Mouse (Mus musculus) MEL (cell line): ENCODE results near the gene Myo15b. TPM values are rescaled to one million over a fixed set of nuclear protein-coding genes. Genes with fewer than 3 reads are reported as not detected.
A peak's percentile ranks its signal among the peaks of the same experiment; 100 is the strongest.

Experiments
- DNase-seq: peaks from one replicate; pipeline ENCODE4 v3.0.0; 2011; ENCODE audit warnings: low read depth, low spot score
- H3K27ac ChIP-seq: 2 replicates; pipeline ENCODE4 v1.5.1; 2012; ENCODE audit warnings: low read depth, mild to moderate bottlenecking, control low read depth, low read length, moderate library complexity; ENCODE audit not compliant: control insufficient read depth
- H3K27me3 ChIP-seq, 2 experiments: fragments of 150-350 bp in 1 of 2; sonication (generic) in 1 of 2; 2 replicates each; pipeline ENCODE4 v1.6.1; 2012; ENCODE audit warnings: low read length in 2 of 2, mild to moderate bottlenecking in 2 of 2, improper control_type of control experiment in 1 of 2, moderate library complexity in 1 of 2; ENCODE audit not compliant: insufficient read depth in 2 of 2, control insufficient read depth in 1 of 2
- H3K36me3 ChIP-seq, 2 experiments: 2 replicates each; pipeline ENCODE4 v1.6.1; 2012 to 2014; ENCODE audit warnings: low read length in 2 of 2, improper control_type of control experiment in 1 of 2, inconsistent platforms in 1 of 2, mild to moderate bottlenecking in 1 of 2; ENCODE audit not compliant: insufficient read depth in 2 of 2, control insufficient read depth in 1 of 2
- H3K4me1 ChIP-seq, 2 experiments: fragments of 150-350 bp in 1 of 2; sonication (generic) in 1 of 2; 2 replicates each; pipeline ENCODE4 v1.6.1; 2012; ENCODE audit warnings: low read length in 2 of 2, improper control_type of control experiment in 1 of 2, mild to moderate bottlenecking in 1 of 2; ENCODE audit not compliant: insufficient read depth in 2 of 2, control insufficient read depth in 1 of 2
- H3K4me3 ChIP-seq, 2 experiments: fragments of 150-350 bp in 1 of 2; sonication (generic) in 1 of 2; 2 replicates each; pipeline ENCODE4 v1.5.1; 2012; ENCODE audit warnings: low read depth in 2 of 2, low read length in 2 of 2, mild to moderate bottlenecking in 2 of 2, moderate library complexity in 2 of 2, control low read depth in 1 of 2, improper control_type of control experiment in 1 of 2; ENCODE audit not compliant: control insufficient read depth in 1 of 2, insufficient read depth in 1 of 2
- H3K79me2 ChIP-seq: 2 replicates; pipeline ENCODE4 v1.6.1; 2012; ENCODE audit warnings: mild to moderate bottlenecking, low read length, moderate library complexity; ENCODE audit not compliant: control insufficient read depth, poor library complexity, insufficient read depth
- H3K9ac ChIP-seq: 2 replicates; pipeline ENCODE4 v1.6.1; 2012; ENCODE audit warnings: low read depth, mild to moderate bottlenecking, control low read depth, low read length, moderate library complexity; ENCODE audit not compliant: control insufficient read depth, poor library complexity, severe bottlenecking
- H3K9me3 ChIP-seq: fragments of 150-350 bp; sonication (generic); replicated peaks from 2 replicates; pipeline ENCODE4 v1.6.1; 2012; ENCODE audit warnings: mild to moderate bottlenecking, low read length, improper control_type of control experiment, moderate library complexity; ENCODE audit not compliant: insufficient read depth
- CHD2 ChIP-seq: IDR thresholded peaks from 2 replicates; pipeline ENCODE4 v1.6.1; 2011; ENCODE audit warnings: low read length, improper control_type of control experiment
- CTCF ChIP-seq, 3 experiments: IDR thresholded peaks in 2 of 3; conservative IDR thresholded peaks in 1 of 3; 2 replicates each; pipeline ENCODE4 v1.5.1; 2011 to 2012; ENCODE audit warnings: low read length in 3 of 3, low read depth in 2 of 3, mild to moderate bottlenecking in 2 of 3, improper control_type of control experiment in 1 of 3, inconsistent platforms in 1 of 3, mixed read lengths in 1 of 3, moderate library complexity in 1 of 3; ENCODE audit not compliant: control insufficient read depth in 1 of 3, insufficient read depth in 1 of 3, poor library complexity in 1 of 3, severe bottlenecking in 1 of 3
- E2F4 ChIP-seq: IDR thresholded peaks from 2 replicates; pipeline ENCODE4 v1.6.1; 2011; ENCODE audit warnings: low read depth, low read length, improper control_type of control experiment, borderline replicate concordance
- ELF1 ChIP-seq: IDR thresholded peaks from 2 replicates; pipeline ENCODE4 v1.6.1; 2014; ENCODE audit warnings: low read depth, mild to moderate bottlenecking, inconsistent platforms, low read length, improper control_type of control experiment, moderate library complexity
- EP300 ChIP-seq, 2 experiments: IDR thresholded peaks; 2 replicates each; pipeline ENCODE4 v1.6.1; 2011; ENCODE audit warnings: improper control_type of control experiment in 2 of 2, low read length in 2 of 2, low read depth in 1 of 2, mild to moderate bottlenecking in 1 of 2
- ETS1 ChIP-seq: IDR thresholded peaks from 2 replicates; pipeline ENCODE4 v1.6.1; 2012; ENCODE audit warnings: low read depth, mild to moderate bottlenecking, inconsistent platforms, low read length, improper control_type of control experiment, moderate library complexity
- GATA1 ChIP-seq: IDR thresholded peaks from 2 replicates; pipeline ENCODE4 v1.6.1; 2011; ENCODE audit warnings: low read depth, low read length, improper control_type of control experiment
- HCFC1 ChIP-seq: IDR thresholded peaks from 2 replicates; pipeline ENCODE4 v1.6.1; 2012; ENCODE audit warnings: low read depth, mild to moderate bottlenecking, inconsistent platforms, low read length, improper control_type of control experiment, moderate library complexity
- MAFK ChIP-seq: IDR thresholded peaks from 2 replicates; pipeline ENCODE4 v1.6.1; 2011; ENCODE audit warnings: low read depth, mild to moderate bottlenecking, low read length, improper control_type of control experiment, borderline replicate concordance
- MAX ChIP-seq: IDR thresholded peaks from 2 replicates; pipeline ENCODE4 v1.6.1; 2011; ENCODE audit warnings: low read length, improper control_type of control experiment
- MEF2A ChIP-seq: IDR thresholded peaks from 2 replicates; pipeline ENCODE4 v1.6.1; 2014; ENCODE audit warnings: low read depth, mild to moderate bottlenecking, inconsistent platforms, low read length, improper control_type of control experiment; ENCODE audit not compliant: poor library complexity, insufficient replicate concordance, severe bottlenecking; ENCODE audit errors: extremely low read depth
- MYC ChIP-seq: IDR thresholded peaks from 2 replicates; pipeline ENCODE4 v1.6.1; 2011; ENCODE audit warnings: low read depth, mild to moderate bottlenecking, low read length, improper control_type of control experiment, moderate library complexity
- POLR2AphosphoS5 ChIP-seq: IDR thresholded peaks from 2 replicates; pipeline ENCODE4 v1.6.1; 2012; ENCODE audit warnings: low read depth, borderline replicate concordance, mild to moderate bottlenecking, inconsistent platforms, low read length, moderate library complexity, mixed read lengths
- RCOR1 ChIP-seq: IDR thresholded peaks from 2 replicates; pipeline ENCODE4 v1.6.1; 2012; ENCODE audit warnings: low read depth, mild to moderate bottlenecking, inconsistent platforms, low read length, improper control_type of control experiment
- SIN3A ChIP-seq: IDR thresholded peaks from 2 replicates; pipeline ENCODE4 v1.6.1; 2012; ENCODE audit warnings: low read length, improper control_type of control experiment, inconsistent platforms
- TAL1 ChIP-seq: IDR thresholded peaks from 2 replicates; pipeline ENCODE4 v1.6.1; 2012; ENCODE audit warnings: mild to moderate bottlenecking, inconsistent platforms, low read length, moderate library complexity, mixed read lengths
- TBP ChIP-seq: IDR thresholded peaks from 2 replicates; pipeline ENCODE4 v1.8.0; 2011; ENCODE audit warnings: low read depth, low read length, improper control_type of control experiment
- TCF12 ChIP-seq: IDR thresholded peaks from 2 replicates; pipeline ENCODE4 v1.6.1; 2014; ENCODE audit warnings: low read depth, mild to moderate bottlenecking, inconsistent platforms, low read length, improper control_type of control experiment, moderate library complexity
- UBTF ChIP-seq: IDR thresholded peaks from 2 replicates; pipeline ENCODE4 v1.6.1; 2012; ENCODE audit warnings: low read depth, mild to moderate bottlenecking, inconsistent platforms, low read length, improper control_type of control experiment, moderate library complexity, borderline replicate concordance; ENCODE audit not compliant: insufficient read depth
- USF1 ChIP-seq: IDR thresholded peaks from 2 replicates; pipeline ENCODE4 v1.6.1; 2014; ENCODE audit warnings: low read depth, mild to moderate bottlenecking, inconsistent platforms, low read length, improper control_type of control experiment, moderate library complexity
- USF2 ChIP-seq, 2 experiments: IDR thresholded peaks; 2 replicates each; pipeline ENCODE4 v1.6.1; 2011 to 2012; ENCODE audit warnings: improper control_type of control experiment in 2 of 2, low read length in 2 of 2, borderline replicate concordance in 1 of 2, inconsistent platforms in 1 of 2, low read depth in 1 of 2, mild to moderate bottlenecking in 1 of 2; ENCODE audit not compliant: insufficient read depth in 1 of 2
- ZC3H11A ChIP-seq: IDR thresholded peaks from 2 replicates; pipeline ENCODE4 v1.6.1; 2012; ENCODE audit warnings: low read depth, mild to moderate bottlenecking, inconsistent platforms, low read length, improper control_type of control experiment
- ZKSCAN1 ChIP-seq: IDR thresholded peaks from 2 replicates; pipeline ENCODE4 v1.6.1; 2012; ENCODE audit warnings: low read depth, mild to moderate bottlenecking, inconsistent platforms, low read length, improper control_type of control experiment, moderate library complexity
- ZNF384 ChIP-seq: IDR thresholded peaks from 2 replicates; pipeline ENCODE4 v1.6.1; 2012; ENCODE audit warnings: low read depth, mild to moderate bottlenecking, inconsistent platforms, low read length, improper control_type of control experiment
- polyA plus RNA-seq, 2 experiments: library from polyadenylated mRNA; stranded (reverse) in 1 of 2; unstranded in 1 of 2; fragments of >175 nt in 1 of 2; fragments of >200 nt in 1 of 2; gene quantifications; 2 replicates each; pipeline versions ENCODE4 v1.2.1 to v1.2.4; 2012; ENCODE audit warnings: low replicate concordance in 2 of 2, low read depth in 1 of 2; ENCODE audit not compliant: insufficient read length in 2 of 2, insufficient read depth in 1 of 2, missing spikeins in 1 of 2
- total RNA-seq: library from RNA; depleted of rRNA; stranded (reverse); fragments of 300-350 nt; gene quantifications from 2 replicates; pipeline ENCODE4 v1.2.3, GENCODE M21; 2012

Myo15b gene
- total and polyA plus RNA-seq, 3 experiments: 1.5 to 3.2 TPM; not detected in 1

DNA sequence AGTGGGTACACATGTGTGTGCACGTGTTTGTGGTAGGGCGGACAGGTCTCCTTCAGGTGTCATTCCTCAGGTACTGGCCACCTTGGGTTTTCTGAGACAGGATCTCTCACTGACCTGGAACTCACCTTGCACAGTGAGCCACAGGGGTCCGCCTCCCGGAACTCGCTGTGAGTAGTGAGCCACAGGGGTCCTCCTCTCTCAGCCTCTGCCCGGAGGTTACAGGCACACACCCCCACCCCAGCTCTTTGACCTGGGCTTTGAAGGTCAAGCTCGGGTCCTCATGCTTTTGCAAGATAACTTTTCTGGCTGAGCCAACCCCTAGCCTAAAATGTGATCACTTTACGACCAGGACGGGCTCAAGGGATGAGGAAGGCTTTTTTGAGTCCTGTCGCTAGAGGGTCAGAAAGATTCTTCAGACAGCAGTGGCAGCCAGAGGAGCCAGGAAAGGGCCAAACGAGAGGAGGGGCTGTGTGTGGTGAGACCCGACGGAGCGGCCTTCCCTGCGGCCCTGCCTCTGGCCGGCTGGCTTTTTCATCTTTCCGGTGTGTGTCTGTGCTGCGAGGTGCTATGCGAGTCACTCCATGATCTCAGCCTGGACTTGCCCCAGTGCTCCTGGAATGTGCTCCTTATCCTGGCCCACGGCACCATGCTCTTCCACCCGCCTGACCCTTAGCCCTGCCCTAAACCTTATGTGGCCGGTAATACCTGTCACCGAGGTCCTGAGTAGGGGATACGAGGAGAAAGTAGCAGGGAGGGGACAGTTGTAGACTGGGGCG is 27.5 kb upstream of the Myo15b start:
- Histone ChIP-seq H3K79me2 (no peaks in the 10 kb centered on the region), H3K36me3 (peaks cover 0 to 16% of the 10 kb centered on the region in 2 experiments; a peak in 2 of 4 replicates), H3K9me3 (no peaks in the 10 kb centered on the region), H3K4me3 (no peak overlapping the region), H3K9ac (no peak overlapping the region), H3K27me3 (no peaks in the 10 kb centered on the region), H3K4me1 (peaks cover 11 to 27% of the 10 kb centered on the region in 2 experiments), H3K27ac (no peak overlapping the region)
- DNase-seq: no peak
- TF ChIP-seq USF2 (IDR thresholded peaks at IDR 0.05; ENCODE audit: borderline replicate concordance in 1 of 2, insufficient read depth in 1 of 2, low read depth in 1 of 2, low read length in 2 of 2): no peak
- no peak for TF ChIP-seq RCOR1
- no peak for TF ChIP-seq ZC3H11A
- no peak for TF ChIP-seq MYC
- no peak for TF ChIP-seq MAX
- no peak for TF ChIP-seq ELF1
- no peak for TF ChIP-seq HCFC1
- no peak for TF ChIP-seq ETS1
- TF ChIP-seq ZKSCAN1: no peak
- TF ChIP-seq UBTF: no peak
- TF ChIP-seq POLR2AphosphoS5: no peak
- no peak for TF ChIP-seq SIN3A
- no peak for TF ChIP-seq CHD2
- TF ChIP-seq TCF12: no peak
- TF ChIP-seq CTCF (IDR thresholded peaks at IDR 0.05 in 2 of 3, conservative IDR thresholded peaks at IDR 0.05 in 1 of 3; ENCODE audit: control insufficient read depth in 1 of 3, insufficient read depth in 1 of 3, low read depth in 2 of 3, low read length in 3 of 3, poor library complexity in 1 of 3, severe bottlenecking in 1 of 3): no peak

- Histone ChIP-seq H3K36me3 (peaks cover 0 to 16% of the 10 kb centered on the region in 2 experiments; a peak in 2 of 4 replicates), H3K4me3 (no peak overlapping the region)
Measured at GRCm38 (mm10) chr11:115831518-115831917, 26.7 kb upstream of the Myo15b start.

More at GRCm38 (mm10) chr11:115831518-115831917, 26.7 kb upstream of the Myo15b start:
- Histone ChIP-seq H3K9me3 (no peaks in the 10 kb centered on the region), H3K4me1 (peaks cover 11 to 29% of the 10 kb centered on the region in 2 experiments), H3K9ac (no peak overlapping the region), H3K79me2 (no peaks in the 10 kb centered on the region), H3K27ac (no peak overlapping the region), H3K27me3 (no peaks in the 10 kb centered on the region)
- peak; percentile 67 for TF ChIP-seq ETS1
- no peak for TF ChIP-seq USF1
- no peak for TF ChIP-seq TBP
- TF ChIP-seq GATA1: peak; percentile 62
- no peak for TF ChIP-seq ZNF384
- TF ChIP-seq TAL1: peak; percentile 70
- TF ChIP-seq E2F4: no peak
- no peak for TF ChIP-seq USF2 (IDR thresholded peaks at IDR 0.05; ENCODE audit: borderline replicate concordance in 1 of 2, insufficient read depth in 1 of 2, low read depth in 1 of 2, low read length in 2 of 2)
- peak; percentile 77 to 85 for TF ChIP-seq EP300 (IDR thresholded peaks at IDR 0.05; ENCODE audit: low read depth in 1 of 2, low read length in 2 of 2)
- peak; percentile 97 for TF ChIP-seq TCF12
- no peak for TF ChIP-seq MEF2A
- peak; percentile 51; the same call in 1 of the 2 replicates for TF ChIP-seq CHD2
- TF ChIP-seq RCOR1: peak; percentile 57; the same call in 1 of the 2 replicates
- TF ChIP-seq MAFK: no peak
- TF ChIP-seq SIN3A: peak; percentile 52
- DNase-seq: peak; percentile 58
